Mouse (Mus musculus): ENCODE measurements at regions not wholly inside any gene's neighbourhood (a gene's known extent, or its start where the extent isn't known, plus 50 kb on each side); places are given as distances from the start of the nearest gene placed in this dataset.
"Not testable (repeated sequence)": the region's sequence is repeated elsewhere in the genome, so short reads cannot be mapped to it uniquely, and the experiment has no call there.

GRCm38 (mm10) chr12:18327136-18327535 lies 187.2 kb upstream of the 5730507C01Rik start:
- in situ Hi-C loops (cut with MboI, MseI) = not testable (repeated sequence)

GRCm38 (mm10) chr12:18346692-18347091 lies 167.6 kb upstream of the 5730507C01Rik start:
- in situ Hi-C loops (cut with MboI, MseI) = loop anchor here in 1 of 2 experiments (5.0 kb wide), 1 partner anchor 651 kb away; no protein-coding TSS in a partner anchor

GRCm38 (mm10) chr12:18347122-18347521 lies 167.2 kb upstream of the 5730507C01Rik start:
- in situ Hi-C loops (cut with MboI, MseI) = loop anchor here in 1 of 2 experiments (5.0 kb wide), 1 partner anchor 650 kb away; no protein-coding TSS in a partner anchor

GRCm38 (mm10) chr12:18387257-18387656 lies 127.1 kb upstream of the 5730507C01Rik start:
- in situ Hi-C loops (cut with MboI, MseI) = no loop called here

GRCm38 (mm10) chr12:18387821-18388220 lies 126.5 kb upstream of the 5730507C01Rik start:
- in situ Hi-C loops (cut with MboI, MseI) = no loop called here

Measured in T-helper 17 cell (primary cell).